Mouse (Mus musculus) heart, postnatal 0 days (tissue): ENCODE results near the gene B3gat1. TPM values are rescaled to one million over a fixed set of nuclear protein-coding genes. Genes with fewer than 3 reads are reported as not detected.

Experiments
- ATAC-seq: fragments of 200-750 bp; cut with Nextera tagmentation; 2 replicates; pipeline ENCODE4 v1.8.0; 2017; ENCODE audit warnings: low read depth, moderate number of reproducible peaks, moderate library complexity; ENCODE audit not compliant: insufficient read depth
- DNase-seq: peaks from one replicate; pipeline ENCODE4 v3.0.0-alpha.2; 2016; ENCODE audit warnings: low spot score
- H3K27ac ChIP-seq: fragments of 300-500 bp; sonication (generic); 2 replicates; pipeline ENCODE4 v1.5.1; 2014; ENCODE audit warnings: low read depth, mild to moderate bottlenecking
- H3K27me3 ChIP-seq: fragments of 300-500 bp; sonication (generic); 2 replicates; pipeline ENCODE4 v1.6.1; 2014; ENCODE audit warnings: low read length, mixed read lengths; ENCODE audit not compliant: control insufficient read depth, insufficient read depth
- H3K36me3 ChIP-seq: fragments of 300-500 bp; sonication (generic); replicated peaks from 2 replicates; pipeline ENCODE4 v1.6.1; 2014; ENCODE audit warnings: low read length, mixed read lengths; ENCODE audit not compliant: control insufficient read depth, insufficient read depth
- H3K4me1 ChIP-seq: fragments of 300-500 bp; sonication (generic); 2 replicates; pipeline ENCODE4 v1.6.1; 2014; ENCODE audit warnings: antibody characterized with exemption; ENCODE audit not compliant: control insufficient read depth, insufficient read depth
- H3K4me2 ChIP-seq: fragments of 300-500 bp; sonication (generic); 2 replicates; pipeline ENCODE4 v1.6.1; 2014; ENCODE audit warnings: low read depth, mild to moderate bottlenecking, low read length, moderate library complexity
- H3K4me3 ChIP-seq: fragments of 300-500 bp; sonication (generic); 2 replicates; pipeline ENCODE4 v1.5.1; 2014; ENCODE audit warnings: low read depth, low read length
- H3K9ac ChIP-seq: fragments of 300-500 bp; sonication (generic); replicated peaks from 2 replicates; pipeline ENCODE4 v1.6.1; 2014; ENCODE audit warnings: low read depth, low read length, mixed read lengths
- H3K9me3 ChIP-seq: fragments of 300-500 bp; sonication (generic); replicated peaks from 2 replicates; pipeline ENCODE4 v1.6.1; 2016; ENCODE audit warnings: low read length; ENCODE audit not compliant: control insufficient read depth
- CTCF ChIP-seq: IDR thresholded peaks from 2 replicates; pipeline ENCODE4 v1.5.1; 2016; ENCODE audit warnings: antibody characterized with exemption, control low read depth, low read depth
- EP300 ChIP-seq: IDR thresholded peaks from 2 replicates; pipeline ENCODE4 v1.6.1; 2016; ENCODE audit warnings: antibody characterized with exemption, low read depth
- WGBS: fragments of 180-500 bp; shearing (Covaris S2); extraction: QIAGEN DNeasy Blood & Tissue Kit; methylation state at CpG from one replicate; pipeline ENCODE4 v1.1.7; 2014; 5-methylcytosine and 5-hydroxymethylcytosine counted together
- polyA plus RNA-seq: library from polyadenylated mRNA; unstranded; fragments of >200 nt; fragmentation: Nextera tagmentation; extraction: Ambion mirVana; gene quantifications from 2 replicates; pipeline ENCODE4 v1.2.1, GENCODE M21; 2015
- total RNA-seq: library from RNA; depleted of rRNA; stranded (reverse); fragments of >200 nt; gene quantifications from 2 replicates; pipeline ENCODE4 v1.2.3, GENCODE M21; 2014; ENCODE audit warnings: low replicate concordance

The B3gat1 gene
- total and polyA plus RNA-seq, 2 experiments from 2014 or later = not detected

DNA sequence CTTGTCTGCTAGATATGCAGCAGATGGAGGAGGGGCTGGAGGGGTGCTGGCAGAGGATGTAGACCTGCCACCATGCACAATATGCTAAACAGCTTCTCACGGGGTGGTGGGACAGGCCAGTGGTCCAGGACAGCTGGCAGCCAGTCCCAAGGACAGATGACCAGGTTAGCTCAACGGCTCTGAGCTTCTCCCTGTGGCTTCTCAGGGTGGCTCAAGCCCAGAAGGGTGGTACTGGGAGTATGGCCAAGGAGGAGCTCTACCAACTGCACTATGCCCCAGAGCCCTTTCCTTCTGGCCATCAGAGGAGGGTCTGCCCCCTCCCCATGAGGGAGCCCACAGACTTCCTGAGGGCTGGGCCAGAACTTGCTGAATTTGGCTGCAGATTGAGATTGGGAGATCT, 35.2 kb upstream of the B3gat1 start:
- TF ChIP-seq CTCF (no peak), EP300 (no peak)
- 59% methylated on average over 2 of the region's 2 CpGs for WGBS
- no peak overlapping the region for H3K9ac ChIP-seq
- ATAC-seq (no peak), DNase-seq (no peak)
- H3K36me3 ChIP-seq = no peaks in the 10 kb centered on the region
- H3K27me3 ChIP-seq = no peaks in the 10 kb centered on the region
- no peak overlapping the region for H3K4me2 ChIP-seq
- no peak overlapping the region for H3K4me3 ChIP-seq
- no peaks in the 10 kb centered on the region for H3K9me3 ChIP-seq
- no peaks in the 10 kb centered on the region for H3K4me1 ChIP-seq
- H3K27ac ChIP-seq = no peak overlapping the region

GRCm38 (mm10) chr9:26700329-26700728, 33.2 kb upstream of the B3gat1 start:
- DNase-seq (no peak), ATAC-seq (no peak)
- WGBS = 63% methylated on average over 2 of the region's 2 CpGs
- no peaks in the 10 kb centered on the region for H3K9me3 ChIP-seq
- no peak for TF ChIP-seq CTCF
- TF ChIP-seq EP300 = no peak
- no peak overlapping the region for H3K4me3 ChIP-seq
- H3K27me3 ChIP-seq = no peaks in the 10 kb centered on the region
- H3K4me1 ChIP-seq = no peaks in the 10 kb centered on the region
- H3K36me3 ChIP-seq = no peaks in the 10 kb centered on the region
- H3K9ac ChIP-seq = no peak overlapping the region
- no peak overlapping the region for H3K27ac ChIP-seq
- no peak overlapping the region for H3K4me2 ChIP-seq

GRCm38 (mm10) chr9:26718388-26718787, 15.1 kb upstream of the B3gat1 start:
- Histone ChIP-seq H3K27me3 (no peaks in the 10 kb centered on the region), H3K9me3 (no peaks in the 10 kb centered on the region), H3K4me3 (no peak overlapping the region), H3K9ac (no peak overlapping the region), H3K4me2 (no peak overlapping the region), H3K36me3 (no peaks in the 10 kb centered on the region), H3K27ac (no peak overlapping the region), H3K4me1 (no peaks in the 10 kb centered on the region)
- ATAC-seq (no peak), DNase-seq (no peak)
- 63% methylated on average over 3 of the region's 3 CpGs for WGBS
- no peak for TF ChIP-seq CTCF
- TF ChIP-seq EP300 = no peak

GRCm38 (mm10) chr9:26721771-26722170, 11.8 kb upstream of the B3gat1 start:
- DNase-seq (no peak), ATAC-seq (no peak)
- no peaks in the 10 kb centered on the region for H3K36me3 ChIP-seq
- no peak overlapping the region for H3K4me3 ChIP-seq
- TF ChIP-seq CTCF (no peak), EP300 (no peak)
- 65% methylated on average over 7 of the region's 7 CpGs for WGBS
- H3K27ac ChIP-seq = no peak overlapping the region
- H3K9me3 ChIP-seq = no peaks in the 10 kb centered on the region
- no peaks in the 10 kb centered on the region for H3K27me3 ChIP-seq
- H3K4me2 ChIP-seq = no peak overlapping the region
- no peaks in the 10 kb centered on the region for H3K4me1 ChIP-seq
- no peak overlapping the region for H3K9ac ChIP-seq

DNA sequence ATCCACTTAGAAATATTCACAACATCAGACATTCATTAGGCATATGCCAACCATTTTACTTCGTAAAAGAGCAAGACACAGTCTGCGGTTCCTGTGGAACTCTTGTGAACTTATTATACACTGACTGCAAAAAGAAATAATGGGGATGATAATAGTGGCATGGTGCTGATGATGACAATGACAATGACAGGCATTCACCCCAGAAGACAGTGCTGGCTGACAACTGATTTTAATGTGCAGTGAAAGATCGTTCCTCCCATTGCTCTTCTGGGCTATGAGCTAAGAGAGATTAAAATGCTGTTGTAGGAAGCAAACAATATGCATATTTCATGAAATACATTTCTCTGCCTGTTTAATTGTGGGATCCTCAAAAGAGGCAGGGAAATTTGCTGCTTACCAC, 7.8 kb upstream of the B3gat1 start:
- DNase-seq (no peak), ATAC-seq (no peak)
- Histone ChIP-seq H3K27ac (no peak overlapping the region), H3K4me3 (no peak overlapping the region), H3K9ac (no peak overlapping the region), H3K27me3 (no peaks in the 10 kb centered on the region), H3K4me1 (no peaks in the 10 kb centered on the region), H3K4me2 (no peak overlapping the region), H3K9me3 (no peaks in the 10 kb centered on the region), H3K36me3 (no peaks in the 10 kb centered on the region)
- TF ChIP-seq EP300 (no peak), CTCF (no peak)
- WGBS = 81% methylated on average over 3 of the region's 3 CpGs

- ATAC-seq (no peak), DNase-seq (no peak)
- TF ChIP-seq CTCF = no peak
- no peak for TF ChIP-seq EP300
- no peaks in the 10 kb centered on the region for H3K36me3 ChIP-seq
- H3K9ac ChIP-seq = no peak overlapping the region
- H3K9me3 ChIP-seq = no peaks in the 10 kb centered on the region
- peaks cover 5% of the 10 kb centered on the region; the same call in 1 of the 2 replicates for H3K27me3 ChIP-seq
- no peaks in the 10 kb centered on the region for H3K4me1 ChIP-seq
- 42% methylated on average over 2 of the region's 2 CpGs for WGBS
- H3K4me3 ChIP-seq = no peak overlapping the region
- no peak overlapping the region for H3K4me2 ChIP-seq
- H3K27ac ChIP-seq = no peak overlapping the region
Observed at GRCm38 (mm10) chr9:26727445-26727844, 6.1 kb upstream of the B3gat1 start.
